Mouse (Mus musculus) T-helper 1 cell (primary cell): ENCODE results near the gene Sec22c.

Source experiments
- in situ Hi-C: fragments of 300-600 bp; cut with MboI, MseI; formaldehyde crosslinking; loops from one replicate; pipeline ENCODE4 v1.15.1; 2025; ENCODE audit warnings: high pct_unique_total_duplicates

Sec22c gene

DNA sequence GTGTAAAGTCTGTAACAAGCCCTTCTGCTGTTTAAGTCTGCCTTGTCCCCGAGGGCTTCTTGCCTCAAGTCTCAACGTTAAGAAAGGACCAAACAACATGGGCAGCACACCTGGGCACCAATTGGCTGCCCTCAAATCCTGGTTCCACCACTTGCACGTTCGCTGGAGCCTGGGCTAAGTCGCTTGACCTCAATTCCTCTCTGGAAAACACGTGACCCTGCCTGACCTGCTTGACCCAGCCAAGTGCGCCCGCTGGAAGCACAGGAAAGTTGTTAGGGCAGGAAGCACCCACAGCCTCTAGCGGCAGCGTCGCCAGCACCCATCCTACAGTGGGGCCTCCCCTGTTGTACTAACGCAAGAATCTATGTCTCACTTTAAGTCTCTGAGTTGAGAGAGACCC, 10.6 kb downstream of the Sec22c start:
- in situ Hi-C loops = no loop called here

DNA sequence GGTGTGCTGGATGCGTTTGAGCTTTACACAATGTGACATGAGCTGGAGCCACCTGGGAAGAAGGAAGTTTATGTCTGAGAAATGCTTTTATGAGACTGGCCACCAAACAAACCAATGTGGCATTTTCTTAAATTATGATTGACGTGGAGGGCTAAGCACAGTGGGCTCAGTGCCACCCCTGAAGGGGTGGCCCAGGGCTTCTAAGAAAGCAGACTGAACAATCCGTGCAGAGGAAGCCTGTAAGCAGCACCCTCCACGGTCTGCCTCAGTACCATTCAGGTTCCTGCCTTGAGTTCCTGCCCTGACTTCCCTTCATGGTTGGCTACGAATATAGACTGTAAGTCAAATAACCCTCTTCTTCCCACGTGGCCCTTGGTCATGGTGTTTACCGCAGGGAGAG, 14.6 kb downstream of the Sec22c start:
- in situ Hi-C loops = no loop called here

DNA sequence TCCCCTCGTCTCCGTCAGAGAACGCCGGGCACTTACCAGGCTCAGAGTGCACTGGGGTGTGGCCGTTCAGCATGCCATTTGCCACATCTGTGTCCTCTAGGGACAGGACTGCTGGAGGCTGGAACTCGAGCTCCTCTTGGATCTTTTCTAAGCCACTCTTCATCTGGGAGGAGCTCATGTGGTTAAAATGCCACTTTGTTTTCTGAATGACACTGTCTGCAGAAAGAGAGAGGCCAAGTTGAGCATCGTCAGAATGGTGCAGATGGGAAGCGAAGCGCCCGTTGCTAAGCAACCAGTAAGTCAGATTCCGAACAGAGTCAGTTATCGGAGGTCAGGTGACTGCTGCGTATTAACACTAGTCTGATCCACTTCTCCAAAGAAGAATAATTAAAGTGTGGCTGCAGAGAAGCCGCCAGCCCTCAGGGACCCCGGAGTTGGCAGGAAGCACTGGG, 15.1 kb downstream of the Sec22c start:
- in situ Hi-C loops = no loop called here

DNA sequence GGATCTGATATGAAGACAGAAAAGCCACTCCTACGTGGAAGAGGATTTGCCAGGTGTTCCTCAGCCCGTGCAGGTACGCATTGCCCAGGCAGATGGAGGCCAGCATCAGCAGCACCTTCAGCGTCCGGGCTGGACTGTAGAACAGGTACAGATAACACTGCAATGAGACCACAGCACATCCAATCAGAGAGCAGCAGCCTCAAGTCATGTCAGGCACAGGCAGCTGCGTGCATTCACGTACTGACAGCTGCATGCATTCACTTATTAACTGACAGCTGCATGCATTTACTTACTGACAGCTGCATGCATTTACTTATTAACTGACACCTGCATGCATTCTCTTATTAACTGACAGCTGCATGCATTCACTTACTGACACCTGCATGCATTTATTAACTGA, 20.6 kb downstream of the Sec22c start:
- in situ Hi-C loops = no loop called here

DNA sequence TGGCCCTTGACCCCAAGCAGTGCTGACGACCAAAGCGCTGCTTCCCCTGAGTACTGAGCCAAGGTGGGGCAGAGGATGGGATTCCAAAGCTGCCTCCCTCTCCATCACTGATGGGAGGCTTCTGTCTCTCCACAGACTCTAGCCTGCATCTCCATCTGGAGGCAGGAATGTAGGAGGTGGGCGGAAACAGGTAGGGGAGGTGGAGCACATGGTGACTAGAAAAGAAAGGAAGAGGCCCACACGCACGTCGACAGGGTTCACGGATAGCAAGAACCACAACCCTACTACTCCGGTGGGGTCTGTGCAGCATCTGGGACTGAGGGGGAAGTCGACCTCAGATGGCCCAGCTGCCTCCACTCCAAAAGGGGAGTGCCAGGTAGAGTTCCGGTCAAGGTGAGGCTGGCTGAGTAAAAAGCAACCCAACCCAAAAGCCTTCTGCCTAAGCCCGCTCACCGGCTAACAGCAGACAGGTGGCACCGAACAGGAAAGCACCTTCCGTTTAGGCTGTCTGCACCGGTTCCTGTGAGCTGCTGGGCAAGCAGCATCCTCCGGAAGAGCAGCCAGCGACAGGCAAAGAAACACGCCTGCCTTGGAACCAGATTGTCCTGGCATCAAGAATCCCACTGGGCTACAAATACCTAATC, 23.1 kb downstream of the Sec22c start:
- in situ Hi-C loops = no loop called here

DNA sequence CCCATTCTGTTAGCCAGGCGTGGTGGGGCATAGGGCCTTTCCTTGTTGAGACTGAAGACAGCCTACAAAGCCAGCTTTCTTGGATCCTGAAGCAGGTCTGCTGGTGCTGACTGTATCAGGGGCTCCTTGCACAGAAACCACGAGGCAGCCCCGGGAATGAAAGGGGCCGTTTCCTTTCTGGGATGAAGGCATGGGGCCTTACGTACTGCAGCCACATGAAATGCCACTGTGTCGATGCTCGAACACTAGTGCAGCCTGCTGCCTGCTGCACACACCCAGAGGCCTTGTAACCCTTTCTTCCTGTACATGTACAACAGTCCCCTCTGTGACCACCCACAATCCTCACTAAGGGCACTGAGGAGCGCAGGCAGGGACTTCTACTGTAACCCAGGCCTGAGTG, 24.1 kb downstream of the Sec22c start:
- in situ Hi-C loops = no loop called here

DNA sequence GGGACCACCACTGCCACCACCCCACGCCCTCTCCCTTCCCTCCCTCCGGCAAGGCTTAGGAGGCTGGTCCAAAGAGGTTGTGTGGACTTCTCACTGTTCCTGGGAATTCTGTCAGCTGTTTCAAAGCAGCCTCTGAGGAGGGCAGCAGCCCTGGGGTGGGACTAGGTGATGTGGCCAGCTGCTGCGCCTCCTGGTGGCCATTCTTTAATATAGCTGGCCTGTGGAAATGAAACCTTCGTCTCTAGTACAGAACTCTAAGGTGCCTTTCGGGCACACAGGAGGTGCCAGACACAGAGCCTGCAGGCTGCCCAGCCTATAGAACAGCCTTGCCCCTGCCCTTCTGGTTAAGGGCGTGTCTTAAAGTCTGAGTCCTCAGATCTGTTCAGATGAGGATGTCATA, 25.7 kb downstream of the Sec22c start:
- in situ Hi-C loops = no loop called here

DNA sequence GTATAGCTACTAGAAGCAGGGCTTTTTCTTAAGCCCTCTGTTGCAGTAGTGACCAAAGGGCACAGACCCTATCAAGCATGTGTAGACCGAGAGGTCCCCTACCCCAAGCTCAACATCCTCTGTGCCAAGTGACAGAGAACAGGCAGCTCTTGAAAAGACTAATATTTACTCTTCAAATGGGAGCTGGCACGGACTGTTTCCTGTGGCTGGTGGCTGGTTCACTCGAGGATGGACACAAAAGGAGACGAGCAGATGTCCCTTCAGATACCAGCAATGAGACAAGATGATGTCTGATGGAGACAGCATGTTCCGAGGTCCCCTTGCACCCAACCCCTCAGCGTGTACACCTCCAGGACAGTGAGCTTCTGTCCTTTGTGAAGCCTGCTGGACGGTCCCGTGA, 27.8 kb downstream of the Sec22c start:
- in situ Hi-C loops = no loop called here

DNA sequence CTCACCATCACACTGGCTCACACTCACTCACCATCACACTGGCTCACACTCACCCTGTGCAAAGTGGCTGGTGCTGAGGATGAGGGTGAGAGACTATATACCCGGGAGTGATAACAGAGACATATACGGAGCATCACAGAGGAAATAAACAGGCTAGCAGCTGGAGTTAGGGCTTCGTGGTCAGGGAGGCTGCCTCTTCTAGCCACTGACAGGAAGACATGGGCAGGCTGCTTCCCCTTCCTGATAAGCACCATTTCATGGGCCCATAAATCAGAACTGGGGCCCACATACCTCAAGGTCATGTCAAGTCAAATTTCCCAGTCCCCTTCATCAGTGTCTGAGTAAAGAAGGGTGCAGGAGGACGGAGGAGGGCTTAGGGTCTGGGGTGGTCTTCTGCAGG, 28.2 kb downstream of the Sec22c start:
- in situ Hi-C loops = no loop called here

DNA sequence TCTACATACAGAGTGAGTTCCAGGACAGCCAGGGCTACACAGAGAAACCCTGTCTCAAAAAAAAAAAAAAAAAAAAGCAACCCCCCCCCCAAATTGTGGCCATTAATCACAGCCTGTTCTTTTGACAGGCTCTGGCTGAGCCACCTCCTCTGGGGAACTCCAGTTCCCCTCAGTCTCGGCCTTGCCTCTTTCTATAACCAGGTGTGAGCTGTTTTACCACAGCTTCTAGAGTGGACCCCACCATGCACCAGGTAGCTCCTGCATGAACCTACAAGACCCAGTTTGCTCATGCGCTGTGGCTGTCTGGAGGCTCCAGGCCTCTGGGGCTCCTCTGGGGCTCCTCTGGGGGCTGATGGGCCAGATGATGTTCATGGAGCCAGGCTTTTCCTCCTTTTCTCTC, 29.7 kb downstream of the Sec22c start:
- in situ Hi-C loops = no loop called here

DNA sequence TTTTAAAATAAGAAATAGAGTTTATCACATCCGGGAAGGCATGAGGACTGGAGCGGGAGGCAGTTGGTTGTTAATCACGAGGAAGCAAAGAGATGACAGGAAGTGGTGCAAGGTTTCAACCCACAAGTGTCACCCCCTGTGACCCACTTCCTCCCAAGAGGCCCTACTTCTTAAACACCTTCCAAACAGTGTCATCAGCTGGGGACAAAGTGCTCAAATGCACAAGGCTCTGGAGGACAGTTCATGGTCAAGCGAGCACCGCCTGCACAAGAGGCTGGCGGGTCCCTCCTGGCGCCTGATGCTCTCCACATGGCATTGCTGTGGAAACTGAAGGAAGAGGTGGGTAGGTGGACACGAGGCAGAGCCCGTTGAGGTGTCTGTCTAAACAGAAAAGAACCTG, 30.3 kb downstream of the Sec22c start:
- in situ Hi-C loops = no loop called here

DNA sequence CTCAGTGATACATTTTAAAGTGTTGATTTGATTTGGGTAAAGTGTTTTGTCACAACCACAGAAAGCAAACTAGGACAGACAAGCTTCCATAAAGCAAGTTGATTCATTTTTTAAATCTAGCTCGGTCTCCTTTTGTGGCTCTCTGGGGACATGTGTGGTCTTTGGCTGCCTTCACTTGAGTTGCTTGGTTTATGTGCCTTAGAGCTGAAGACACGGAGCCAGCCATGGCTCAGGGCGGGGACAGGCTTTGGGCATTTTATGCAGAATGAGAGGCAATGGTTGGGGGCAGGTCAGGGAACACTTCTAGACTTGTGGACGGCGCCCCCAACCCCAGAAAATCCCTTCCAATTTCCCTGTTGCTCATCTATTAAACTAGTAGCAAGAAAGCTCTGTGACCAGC, 31.6 kb downstream of the Sec22c start:
- in situ Hi-C loops = no loop called here

DNA sequence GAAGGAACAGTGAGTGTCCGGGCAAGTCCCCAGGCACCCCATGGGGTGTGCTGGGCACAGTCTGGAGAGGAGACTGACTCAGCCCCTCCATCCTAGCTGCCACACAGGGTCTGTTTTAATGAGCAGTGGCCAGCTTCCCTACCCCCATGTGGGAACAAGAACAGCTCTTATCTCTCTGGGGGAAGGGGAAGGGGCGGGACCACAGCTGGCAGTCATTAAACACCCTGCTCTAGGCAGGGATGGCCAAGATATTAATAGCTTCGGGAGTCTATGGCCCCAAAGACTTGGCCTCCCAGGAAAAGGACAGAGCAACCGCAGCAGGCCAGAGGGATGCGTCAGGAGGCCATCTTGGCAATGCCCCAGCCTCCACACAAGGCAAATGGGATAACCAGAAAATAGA, 33.0 kb downstream of the Sec22c start:
- in situ Hi-C loops = no loop called here

DNA sequence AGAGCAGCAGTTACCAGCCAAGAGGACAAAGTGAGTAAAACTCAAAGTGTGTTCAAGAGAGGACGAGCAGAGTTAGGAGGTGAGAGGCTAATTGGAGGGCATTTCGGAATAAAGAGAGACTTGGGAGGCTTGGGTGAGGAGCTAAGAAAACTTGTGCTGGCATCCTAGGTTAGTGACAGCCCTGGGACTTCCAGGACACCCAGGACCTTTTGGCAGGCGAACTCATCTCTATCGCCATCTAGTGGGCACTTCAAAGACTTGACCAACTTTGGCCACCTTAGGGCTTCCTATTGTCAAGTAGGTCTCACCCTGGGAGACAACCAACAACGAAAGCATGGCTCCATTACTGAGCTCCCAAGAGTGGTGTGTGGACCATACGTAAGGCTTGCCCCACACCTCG, 34.0 kb downstream of the Sec22c start:
- in situ Hi-C loops = no loop called here

DNA sequence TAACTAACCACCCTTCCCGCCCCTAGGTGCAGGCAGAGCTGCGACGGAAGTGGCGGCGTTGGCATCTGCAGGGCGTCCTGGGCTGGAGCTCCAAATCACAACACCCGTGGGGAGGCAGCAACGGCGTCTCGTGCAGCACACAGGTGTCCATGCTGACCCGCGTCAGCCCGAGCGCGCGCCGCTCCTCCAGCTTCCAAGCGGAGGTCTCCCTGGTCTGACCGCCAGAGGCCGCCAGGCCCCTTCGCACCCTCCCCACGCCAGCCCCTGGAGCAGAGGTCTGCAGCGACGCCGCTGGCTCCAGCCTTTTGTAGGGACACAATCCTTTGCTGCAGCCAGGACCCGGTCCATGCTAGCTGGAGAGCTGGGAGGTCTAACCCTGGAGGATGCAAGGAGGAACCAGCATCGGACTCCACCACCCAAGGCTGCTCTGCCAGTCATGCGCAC, 35.9 kb downstream of the Sec22c start:
- in situ Hi-C loops = no loop called here

DNA sequence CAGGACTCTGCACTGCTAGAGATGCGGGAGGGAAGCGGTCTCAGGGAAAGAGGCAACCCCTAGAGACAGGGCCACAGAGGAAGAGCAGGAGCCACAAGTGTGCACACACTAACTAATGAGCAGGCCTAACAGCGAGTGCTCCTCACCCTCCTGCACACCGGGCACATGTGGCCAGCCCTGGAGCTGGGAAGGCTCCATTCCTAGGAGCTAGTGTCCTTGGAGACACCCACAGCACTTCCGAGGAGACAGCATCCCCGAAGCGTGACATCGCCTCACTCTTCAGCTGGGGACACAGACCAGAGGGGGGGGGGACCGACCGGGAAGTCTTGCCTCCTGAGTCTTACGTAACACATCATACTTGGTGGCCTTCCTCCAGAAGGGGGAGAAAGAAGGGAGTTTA, 37.5 kb downstream of the Sec22c start:
- in situ Hi-C loops = no loop called here

DNA sequence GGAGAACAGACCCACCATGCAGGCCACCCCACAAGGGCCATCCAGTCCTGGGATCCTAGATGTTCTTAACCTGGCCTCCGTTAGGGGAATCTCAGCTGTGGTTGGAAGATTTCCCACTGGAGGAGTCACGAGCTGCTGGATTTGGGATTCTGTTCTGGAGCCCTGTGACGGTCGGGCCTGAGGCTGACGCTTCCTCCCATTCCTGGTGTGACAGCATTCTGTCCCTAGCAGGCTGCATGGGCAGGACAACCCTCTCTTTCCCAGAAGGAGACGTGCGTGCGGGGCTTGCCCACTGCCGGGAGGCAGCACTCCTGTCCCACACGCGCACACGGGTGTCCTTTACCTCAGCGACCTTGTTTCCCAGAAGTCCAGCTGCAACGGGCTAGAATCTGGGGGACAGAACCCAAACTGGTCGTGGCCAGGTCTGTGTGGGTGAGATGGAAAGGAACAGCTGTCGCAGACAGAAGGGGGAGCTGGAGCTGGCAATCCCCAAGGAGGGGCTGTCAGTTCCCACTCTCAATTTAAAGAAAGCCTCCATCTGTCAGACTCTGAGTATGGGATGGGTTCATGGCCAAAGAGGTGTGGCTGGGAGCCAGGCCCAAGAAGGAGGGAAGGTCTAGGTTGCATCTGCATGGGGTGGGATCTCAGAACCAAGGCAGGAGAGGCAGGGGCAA, 38.2 kb downstream of the Sec22c start:
- in situ Hi-C loops = no loop called here

DNA sequence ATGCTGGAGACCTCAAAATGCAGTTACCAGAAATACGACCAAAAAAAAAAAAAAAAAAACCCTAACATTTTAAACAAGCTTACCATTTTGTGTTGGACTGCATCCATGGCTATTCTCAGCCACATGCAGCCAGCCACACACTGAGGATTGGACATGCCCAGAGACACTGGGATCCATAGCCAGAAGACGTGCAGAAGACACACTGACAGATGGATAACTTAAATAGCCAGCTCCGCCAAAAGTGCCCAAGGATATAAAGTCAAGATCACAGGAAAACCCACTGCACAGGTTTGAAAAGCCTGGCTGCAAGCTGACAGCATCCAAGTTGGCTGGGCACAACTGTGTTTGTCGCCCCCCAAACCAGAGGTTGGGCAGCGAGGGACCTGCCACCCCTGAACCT, 41.2 kb downstream of the Sec22c start:
- in situ Hi-C loops = no loop called here

DNA sequence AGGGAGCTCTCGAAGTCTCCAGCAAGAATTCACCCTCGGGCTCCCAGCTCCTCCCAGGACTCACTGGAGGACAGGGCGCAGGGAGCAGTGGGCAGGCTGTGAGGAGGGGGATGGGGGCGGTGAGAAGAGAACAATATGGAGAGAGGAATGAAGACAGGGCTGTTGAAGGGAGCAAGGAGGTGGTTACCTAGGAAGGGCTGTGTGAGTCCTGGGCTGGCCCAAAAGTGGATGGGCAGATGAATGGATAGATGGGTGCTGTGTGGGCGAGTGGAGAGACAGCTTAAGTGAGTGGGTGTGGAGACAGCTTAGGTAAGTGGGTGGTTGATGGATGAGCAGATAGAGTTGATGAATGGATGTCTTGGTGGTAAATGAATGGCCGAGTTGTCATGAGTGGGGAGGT, 41.8 kb downstream of the Sec22c start:
- in situ Hi-C loops = no loop called here

DNA sequence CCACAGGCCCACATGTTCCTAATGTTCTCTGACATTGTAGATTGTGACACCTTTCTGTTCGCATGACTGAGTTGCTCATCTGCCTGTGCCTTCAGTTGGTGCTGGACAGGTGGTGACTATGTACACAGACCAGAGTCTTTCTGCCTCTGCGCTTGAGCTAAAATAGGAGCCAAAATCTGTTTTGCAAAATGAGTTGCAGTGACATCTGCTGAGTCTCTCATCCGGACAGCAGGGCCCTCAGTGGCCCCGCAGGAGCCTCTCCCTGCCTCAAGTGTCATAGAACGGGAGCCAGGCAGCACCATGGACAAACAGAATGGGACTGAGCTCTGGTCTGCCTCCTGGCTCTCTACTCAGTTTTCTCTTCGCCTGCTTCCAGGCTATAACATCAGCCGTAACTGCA, 45.5 kb downstream of the Sec22c start:
- in situ Hi-C loops = no loop called here

DNA sequence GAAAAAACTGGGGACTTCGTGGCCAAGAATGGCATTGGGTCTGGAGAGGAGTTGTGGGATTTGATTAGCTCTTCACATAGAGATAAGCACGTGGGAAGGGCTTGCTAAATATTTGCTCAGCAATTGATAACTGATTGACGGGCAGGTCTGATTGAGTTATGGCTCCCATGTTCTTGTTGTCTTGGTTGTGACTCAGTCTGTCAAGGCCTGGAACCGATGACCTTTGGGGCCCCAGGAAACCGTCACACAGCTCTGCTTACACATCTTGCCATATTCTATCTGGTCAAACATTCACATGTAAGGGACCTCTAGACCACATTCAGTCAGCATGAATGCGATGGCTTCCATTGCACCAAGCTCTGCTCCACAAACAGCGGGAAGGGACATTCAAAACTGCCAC, 47.0 kb downstream of the Sec22c start:
- in situ Hi-C loops = no loop called here

DNA sequence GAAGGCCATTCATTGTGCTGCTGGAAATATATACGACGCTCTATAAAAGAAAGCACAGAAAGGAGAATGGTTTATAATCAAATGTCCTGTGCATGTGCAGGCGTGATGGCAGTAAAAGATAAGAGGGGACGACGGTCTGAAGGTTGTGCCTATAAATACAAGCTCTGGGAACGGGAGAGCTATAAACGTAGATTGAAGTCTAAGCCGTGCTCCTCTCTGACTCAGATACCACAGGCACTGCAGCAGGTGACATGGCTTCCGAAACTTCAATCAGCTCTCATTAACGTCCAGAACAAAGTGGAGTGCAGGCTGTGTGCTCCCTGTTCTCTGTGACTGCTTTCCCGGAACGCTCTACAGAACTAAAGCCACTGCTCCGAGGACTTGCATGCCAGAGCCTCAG, 48.1 kb downstream of the Sec22c start:
- in situ Hi-C loops = no loop called here

DNA sequence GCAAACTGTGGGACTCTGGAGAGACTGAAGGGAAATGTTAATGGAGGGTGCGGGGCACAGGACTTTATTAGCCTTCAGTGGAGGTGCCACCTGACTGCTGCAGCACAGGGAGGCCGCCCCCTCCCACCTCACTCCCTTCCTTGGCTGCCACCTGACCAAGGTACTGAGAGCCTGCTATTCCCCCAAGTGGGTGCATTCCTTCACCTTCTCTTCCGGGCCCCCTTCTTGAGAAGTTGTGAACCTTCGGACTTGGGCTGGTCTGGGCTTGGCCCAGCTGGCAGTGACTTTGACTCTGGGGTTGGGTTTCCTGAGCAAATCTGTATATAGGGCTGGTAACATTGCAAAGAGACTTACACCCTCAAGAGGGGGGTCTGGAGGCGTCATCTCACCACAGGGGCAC, 49.0 kb downstream of the Sec22c start:
- in situ Hi-C loops = no loop called here

DNA sequence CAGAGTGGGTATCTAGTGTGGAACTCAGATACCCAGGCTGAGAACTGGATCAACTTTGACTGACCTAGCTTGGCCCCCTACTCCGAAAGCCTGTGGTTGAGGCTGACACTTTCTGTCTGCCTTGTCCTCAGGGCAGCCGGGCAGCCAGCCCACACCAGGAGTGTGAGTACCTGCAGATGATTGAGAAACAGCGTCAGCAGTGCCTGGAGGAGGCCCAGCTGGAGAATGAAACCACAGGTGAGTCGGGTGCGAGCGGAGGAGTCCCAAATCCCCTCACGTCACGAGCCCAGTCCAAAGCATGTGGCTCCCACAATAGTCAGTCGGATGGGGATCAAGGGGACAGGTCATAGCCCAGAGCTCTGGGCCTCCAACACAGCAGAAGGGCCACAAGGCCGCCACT, 51.6 kb downstream of the Sec22c start:
- in situ Hi-C loops = no loop called here
